Mouse (Mus musculus) urinary bladder, adult 2 months (tissue): ENCODE data around the gene E130309D02Rik. TPM values are rescaled to one million over a fixed set of nuclear protein-coding genes. Genes with fewer than 3 reads are reported as not detected.

ENCODE experiments used
- DNase-seq: peaks from one replicate; pipeline ENCODE4 v3.0.0; 2022; ENCODE audit warnings: low spot score
- polyA plus RNA-seq: library from polyadenylated mRNA; depleted of rRNA; stranded (reverse); fragments of >200 nt; gene quantifications from 2 replicates; pipeline ENCODE4 v1.2.3, GENCODE M21; 2012; rRNA removed

Gene E130309D02Rik
- polyA plus RNA-seq, 1 experiment, result 8.4 TPM

DNA sequence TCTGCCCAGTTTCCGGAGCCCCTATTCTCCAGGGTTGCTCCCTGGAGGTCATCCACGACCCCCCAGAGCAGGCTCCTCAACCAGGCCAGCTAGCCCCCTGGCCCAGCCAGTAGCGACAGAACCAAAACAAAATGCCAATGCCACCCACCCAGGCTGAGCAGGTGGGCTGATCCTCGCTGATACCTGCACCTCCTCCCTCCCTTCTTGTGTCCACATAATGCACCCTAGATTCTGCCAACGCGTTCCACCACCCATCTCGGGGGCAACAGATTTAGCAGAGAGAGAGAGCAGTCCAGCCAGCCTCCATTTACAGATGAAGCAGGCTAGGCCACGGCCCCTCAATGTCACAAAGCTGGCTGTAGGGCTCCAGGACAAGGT lies 46.2 kb downstream of the E130309D02Rik start:
- DNase-seq, result no peak

DNA sequence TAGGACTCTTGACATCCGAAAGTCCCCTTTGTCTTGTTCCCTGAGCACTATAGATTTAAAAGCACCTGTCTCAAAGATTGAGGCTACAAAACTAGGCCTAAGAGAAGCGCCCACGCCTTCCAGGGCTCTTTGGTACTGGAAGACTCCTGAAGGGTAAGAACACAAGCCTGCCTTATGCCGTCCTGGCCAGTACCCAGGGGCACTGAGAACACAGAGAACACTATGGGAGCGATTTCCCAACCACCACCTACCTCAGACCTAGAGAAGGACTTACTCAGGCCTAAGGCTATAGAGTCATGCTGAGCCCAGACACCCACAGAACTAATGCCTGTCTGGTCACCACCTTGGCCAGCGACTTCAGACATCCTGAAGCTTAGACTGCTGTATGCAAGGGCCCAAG lies 48.4 kb downstream of the E130309D02Rik start:
- no peak for DNase-seq

DNA sequence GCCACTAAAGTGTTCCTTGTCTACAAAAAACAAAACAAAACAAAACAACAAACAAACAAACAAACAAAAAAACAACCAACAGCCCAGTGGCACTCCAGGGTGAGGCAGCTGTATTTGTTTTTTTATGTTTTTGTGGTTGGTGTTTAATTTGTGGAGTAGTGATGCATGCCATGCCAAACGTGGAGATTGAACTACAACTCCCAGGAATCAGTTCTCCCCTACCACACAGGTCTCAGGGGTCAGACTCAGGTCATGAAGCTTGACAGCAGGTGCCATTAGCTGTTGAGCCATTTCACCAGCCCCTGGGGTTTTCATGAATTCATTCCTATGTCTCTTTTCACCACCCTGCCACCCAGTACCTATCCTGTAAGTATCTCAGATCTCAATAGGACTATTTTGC lies 49.8 kb downstream of the E130309D02Rik start:
- no peak for DNase-seq

DNA sequence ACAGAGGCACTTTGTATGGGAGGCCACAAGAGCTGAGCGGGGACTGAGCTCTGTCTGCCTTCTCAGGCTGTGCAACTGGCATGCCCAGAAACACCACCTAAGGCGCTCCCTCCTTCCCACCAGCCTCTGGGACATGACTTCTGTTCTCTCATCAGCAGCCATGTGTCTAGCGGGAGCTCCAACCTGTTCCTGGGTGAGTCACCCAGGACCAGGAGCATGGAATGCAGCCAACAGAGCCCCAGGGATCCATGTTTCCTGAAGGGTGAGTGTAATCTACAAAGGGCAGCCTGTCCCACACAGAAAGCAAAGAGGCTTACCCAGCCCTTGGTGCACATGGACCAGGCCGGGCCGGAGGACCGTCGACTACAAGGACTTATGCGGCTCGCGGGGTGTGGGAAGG lies 50.5 kb downstream of the E130309D02Rik start:
- DNase-seq, result no peak

DNA sequence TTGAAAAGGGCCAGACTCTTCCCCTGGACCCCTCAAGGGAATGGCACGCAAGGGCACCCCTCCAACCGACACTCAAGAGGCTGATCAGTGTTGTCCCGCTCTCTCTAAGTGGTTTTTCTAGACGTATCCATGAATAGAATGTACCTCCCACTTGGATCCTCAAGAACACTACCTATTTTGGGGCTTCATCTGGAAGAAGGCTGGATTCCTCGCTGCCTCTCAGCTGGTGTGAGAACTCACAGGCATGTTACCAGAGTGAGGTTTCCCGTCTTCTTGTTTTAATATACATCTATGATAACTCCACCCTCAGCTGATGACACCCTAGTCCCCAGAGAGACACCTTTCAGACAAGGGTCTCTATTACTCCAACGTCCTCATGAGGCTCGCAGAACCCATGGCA lies 53.5 kb downstream of the E130309D02Rik start:
- DNase-seq, result no peak

DNA sequence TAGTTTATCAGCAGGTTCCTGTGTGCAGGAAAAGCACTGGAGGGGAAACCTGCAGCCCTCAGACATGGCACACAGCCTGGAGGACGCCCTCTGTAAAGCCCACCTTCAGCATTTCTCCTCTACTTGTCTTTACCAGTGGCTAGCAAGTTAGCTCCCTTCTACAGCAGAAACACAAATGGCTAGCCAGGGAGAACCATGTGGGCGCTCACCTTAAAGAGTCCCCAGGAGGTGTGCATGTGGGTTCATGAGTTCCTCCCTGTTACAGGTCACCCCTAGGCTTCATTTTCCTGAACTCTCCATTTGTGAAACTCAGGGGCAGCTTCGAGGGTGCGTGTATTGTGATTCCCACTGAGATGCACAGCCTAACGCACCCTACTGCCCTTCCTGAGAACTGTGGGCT lies 59.4 kb downstream of the E130309D02Rik start:
- no peak for DNase-seq

DNA sequence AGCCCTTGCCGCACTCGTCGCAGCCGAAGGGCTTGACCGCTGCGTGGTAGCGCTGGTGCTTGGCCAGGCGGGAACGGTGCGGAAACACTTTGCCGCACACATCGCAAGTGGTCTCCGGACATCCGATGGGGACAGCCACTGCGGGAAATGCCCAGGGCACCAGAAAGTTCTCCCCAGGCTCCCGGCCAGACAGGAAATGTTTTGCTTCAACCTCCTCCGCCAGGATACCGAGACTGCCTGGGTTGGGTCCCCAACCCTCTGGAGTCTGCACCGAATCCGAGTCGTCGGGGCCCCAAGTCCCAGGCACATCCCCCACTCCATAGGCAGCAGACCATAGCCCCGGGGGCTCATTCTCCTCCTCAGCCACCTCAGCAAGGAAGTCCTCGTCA lies 60.0 kb downstream of the E130309D02Rik start:
- no peak for DNase-seq

DNA sequence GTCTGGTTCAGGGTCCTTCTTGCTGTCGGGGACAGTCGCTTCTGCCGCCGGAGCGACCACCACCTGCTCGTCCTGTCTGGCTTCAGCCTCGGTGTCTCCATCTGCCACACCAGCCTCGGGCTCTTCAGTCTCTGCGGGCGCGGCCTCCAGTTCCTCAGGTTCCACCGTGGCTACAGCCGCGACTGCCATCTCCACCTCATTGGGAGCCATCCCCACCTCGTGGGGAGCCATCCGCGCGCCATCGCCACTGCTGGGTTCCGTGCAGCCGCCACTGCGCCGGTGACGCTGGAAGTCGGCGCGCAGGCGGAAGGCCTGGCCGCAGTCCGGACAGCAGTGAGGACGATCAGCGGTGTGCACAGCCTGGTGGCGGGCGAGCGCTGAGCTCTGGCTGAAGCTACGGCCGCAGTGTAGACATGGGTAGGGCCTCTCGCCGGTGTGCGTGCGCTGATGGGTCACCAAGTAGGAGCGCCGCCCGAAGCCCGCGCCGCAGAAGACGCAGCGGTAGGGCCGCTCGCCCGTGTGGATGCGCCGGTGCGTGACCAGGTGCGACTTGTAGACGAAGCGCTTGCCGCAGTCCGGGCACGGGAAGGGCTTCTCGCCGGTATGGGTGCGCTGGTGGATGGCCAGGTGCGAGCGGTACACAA lies 60.6 kb downstream of the E130309D02Rik start:
- DNase-seq, result no peak

DNA sequence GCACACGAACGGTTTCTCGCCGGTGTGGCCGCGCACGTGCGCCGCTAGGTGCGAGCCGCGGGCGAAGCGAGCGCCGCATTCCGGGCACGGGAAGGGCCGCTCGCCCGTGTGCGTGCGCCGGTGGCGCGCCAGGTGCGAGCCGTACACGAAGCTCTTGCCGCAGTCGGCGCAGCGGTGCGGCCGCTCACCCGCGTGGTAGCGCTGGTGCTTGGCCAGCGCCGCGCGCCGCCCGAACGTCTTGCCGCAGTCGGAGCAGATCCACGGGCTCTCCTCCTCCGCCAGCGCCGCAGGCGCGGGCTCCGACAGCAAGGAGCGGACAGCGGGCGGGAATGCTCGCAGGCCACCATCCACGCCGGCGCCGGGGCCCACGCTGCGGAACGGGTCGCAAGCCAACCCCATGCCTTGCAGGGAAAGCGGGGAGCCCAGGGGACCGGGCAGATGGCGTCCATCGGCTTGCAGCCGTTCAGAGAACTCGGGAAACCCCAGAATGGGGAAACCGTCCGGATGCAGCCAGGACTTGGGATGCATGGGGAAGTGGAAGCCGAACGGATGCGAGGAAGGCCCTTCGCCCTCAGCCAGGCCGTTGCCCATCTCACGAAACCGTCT lies 61.2 kb downstream of the E130309D02Rik start:
- no peak for DNase-seq

DNA sequence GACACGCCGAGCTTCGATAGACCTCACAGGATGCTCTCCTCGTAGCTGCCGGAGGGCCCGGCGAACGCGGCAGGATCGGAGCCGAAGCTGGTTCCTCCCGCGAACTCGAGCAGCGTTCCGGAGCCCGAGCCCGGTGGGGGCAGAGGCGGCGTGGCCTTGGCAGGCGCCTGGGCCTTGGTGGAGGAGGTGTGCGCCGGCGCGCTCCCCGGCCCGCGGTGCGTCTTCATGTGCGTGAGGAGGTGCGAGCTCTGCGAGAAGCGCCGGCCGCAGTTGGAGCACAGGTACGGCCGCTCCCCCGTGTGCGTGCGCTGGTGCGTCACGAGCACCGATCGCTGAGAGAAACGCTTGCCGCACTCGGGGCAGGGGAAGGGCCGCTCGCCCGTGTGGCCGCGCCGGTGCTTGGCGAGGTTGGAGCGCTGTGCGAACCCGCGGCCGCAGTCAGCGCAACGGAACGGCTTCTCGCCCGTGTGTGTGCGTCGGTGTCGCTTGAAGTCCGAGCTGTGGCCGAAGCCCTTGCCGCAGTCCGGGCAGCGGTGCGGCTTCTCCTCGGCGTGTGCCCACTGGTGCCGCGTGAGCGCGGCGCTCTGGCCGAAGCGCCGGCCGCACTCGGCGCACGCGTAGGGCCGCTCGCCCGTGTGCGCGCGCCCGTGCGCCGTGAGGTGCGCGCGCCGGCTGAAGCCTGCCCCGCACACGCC lies 61.8 kb downstream of the E130309D02Rik start:
- no peak for DNase-seq

DNA sequence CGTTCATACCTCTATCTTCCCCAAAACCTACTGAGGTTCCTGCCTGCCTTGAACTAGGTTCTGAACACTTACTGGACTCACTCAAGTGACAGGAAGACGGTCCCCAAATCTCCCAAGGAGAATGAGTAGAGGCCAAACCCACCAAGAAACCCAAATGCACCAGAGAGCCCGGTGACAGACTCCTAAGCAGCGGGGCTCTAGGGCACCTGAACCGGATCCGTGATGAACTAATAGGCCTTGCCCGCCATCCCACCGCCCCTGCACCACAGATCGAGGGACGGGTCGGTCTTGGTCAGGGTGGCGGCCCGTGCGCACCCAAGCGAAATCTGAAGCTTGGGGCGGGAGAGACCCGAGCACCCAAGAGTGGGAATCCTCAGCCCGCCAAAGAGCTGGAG lies 62.4 kb downstream of the E130309D02Rik start:
- DNase-seq, result no peak

DNA sequence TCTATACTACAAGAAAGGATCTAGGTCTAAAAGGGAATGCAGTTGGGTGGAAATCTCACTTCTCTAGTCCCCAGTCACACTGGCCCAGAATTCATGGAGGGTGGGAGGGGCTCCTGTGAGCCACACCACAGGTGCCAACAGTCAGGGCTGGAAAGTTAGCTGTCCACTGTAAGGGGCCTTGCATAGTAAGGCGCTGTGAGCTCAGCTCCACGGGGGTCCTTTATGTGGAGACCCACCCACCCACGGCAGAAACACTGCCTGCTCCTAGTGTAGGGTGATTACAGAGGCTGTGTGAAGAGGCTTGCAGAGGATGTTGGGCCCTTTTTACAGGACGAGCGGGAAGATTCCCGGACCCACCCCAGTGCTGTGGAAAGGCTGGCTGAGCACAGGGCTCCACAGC lies 63.1 kb downstream of the E130309D02Rik start:
- DNase-seq, result no peak

Other genes with a start within 250 kb of the E130309D02Rik start
- 25.0 and 26.2 TPM in 2 replicates for gene Rnf216, start 202.4 kb downstream of the E130309D02Rik start, polyA plus RNA-seq
- gene Olfr718-ps1, start 167.8 kb downstream of the E130309D02Rik start, polyA plus RNA-seq, result not detected in 2 replicates
- gene Rbak, start 134.6 kb downstream of the E130309D02Rik start, polyA plus RNA-seq, result 11.7 TPM in 2 replicates
- gene Spdye4b, start 134.3 kb downstream of the E130309D02Rik start, polyA plus RNA-seq, result not detected in 2 replicates
- not detected in 2 replicates for gene Spdye4a, start 88.5 kb downstream of the E130309D02Rik start, polyA plus RNA-seq
- 12.6 and 12.7 TPM in 2 replicates for gene Zfp12, start 80.2 kb downstream of the E130309D02Rik start, polyA plus RNA-seq
- 3.2 and 5.9 TPM in 2 replicates for gene Zfp316, start 45.3 kb downstream of the E130309D02Rik start, polyA plus RNA-seq
- gene Zfp853, start 21.7 kb downstream of the E130309D02Rik start, polyA plus RNA-seq, result 0.43 and 0.49 TPM in 2 replicates
- 55.0 and 65.8 TPM in 2 replicates for gene Zdhhc4, start 13.9 kb upstream of the E130309D02Rik start, polyA plus RNA-seq
- 0.44 and 0.46 TPM in 2 replicates for gene Grid2ip, start 42.0 kb upstream of the E130309D02Rik start, polyA plus RNA-seq
- gene Kdelr2, start 88.5 kb upstream of the E130309D02Rik start, polyA plus RNA-seq, result 104 and 105 TPM in 2 replicates
- 22.1 and 26.7 TPM in 2 replicates for gene Daglb, start 149.2 kb upstream of the E130309D02Rik start, polyA plus RNA-seq
- 441 and 475 TPM in 2 replicates for gene Rac1, start 212.7 kb upstream of the E130309D02Rik start, polyA plus RNA-seq